ENCODE assay signal across 9 mouse cellular contexts in genomic region chr13:111954520-111954884, GRCm38 (mm10).
DNase-seq lines count a peak whose midpoint lies in the region; ATAC-seq lines count a peak whose summit lies in the region.
"Had no signal": no experiment of that assay in that cellular context is flagged by ENCODE, and none has a peak within 500 bp of the region (broad histone marks: within the 10 kb centered on the region; RNA-seq: fewer than 3 reads in every experiment).

No protein-coding gene starts in this region.

- no peak overlapping the region for H3K4me2 ChIP-seq in neural tube, embryonic 13.5 days
- no peak overlapping the region for H3K4me2 ChIP-seq in neural tube, embryonic 15.5 days

- H3K9ac ChIP-seq in neural tube, embryonic 13.5 days: no peak overlapping the region
- no peak overlapping the region for H3K9ac ChIP-seq in neural tube, embryonic 15.5 days (replicated peaks)
- H3K9ac ChIP-seq: forebrain, embryonic 13.5 days had no signal

- no peak overlapping the region for H3K4me3 ChIP-seq in neural tube, embryonic 13.5 days
- H3K4me3 ChIP-seq in neural tube, embryonic 15.5 days (replicated peaks): no peak overlapping the region
- no peak overlapping the region; the same call in 1 of the 2 replicates for H3K4me3 ChIP-seq in heart, embryonic 10.5 days
- H3K4me3 ChIP-seq: forebrain, embryonic 13.5 days had no signal

- H3K27me3 ChIP-seq in neural tube, embryonic 13.5 days: no peaks in the 10 kb centered on the region
- H3K27me3 ChIP-seq in neural tube, embryonic 15.5 days (replicated peaks): no peaks in the 10 kb centered on the region
- H3K27me3 ChIP-seq in heart, embryonic 10.5 days (ENCODE audit: insufficient read depth, poor library complexity, severe bottlenecking): no peaks in the 10 kb centered on the region
- H3K27me3 ChIP-seq: forebrain, embryonic 13.5 days had no signal

- H3K4me1 ChIP-seq in neural tube, embryonic 13.5 days (replicated peaks): 0 out of 2 replicates have a peak, but pooled peaks cover 4% of the 10 kb centered on the region
- peaks cover 10% of the 10 kb centered on the region for H3K4me1 ChIP-seq in neural tube, embryonic 15.5 days
- peaks cover 25% of the 10 kb centered on the region for H3K4me1 ChIP-seq in heart, embryonic 10.5 days

- H3K36me3 ChIP-seq in neural tube, embryonic 13.5 days: no peaks in the 10 kb centered on the region
- H3K36me3 ChIP-seq in neural tube, embryonic 15.5 days: no peaks in the 10 kb centered on the region
- no peaks in the 10 kb centered on the region for H3K36me3 ChIP-seq in heart, embryonic 10.5 days

- no peak for DNase-seq in heart, embryonic 10.5 days (ENCODE audit: low spot score)
- peak; percentile 64 for DNase-seq in kidney, postnatal 10 days
- DNase-seq in left cerebral cortex, adult 11 months (ENCODE audit: low spot score): no peak
- DNase-seq in thymus, postnatal 25 days: no peak
- no peak for DNase-seq in ovary, adult 18-20 months (ENCODE audit: low spot score)

- WGBS in neural tube, embryonic 13.5 days: 39% methylated on average over 6 of the region's 6 CpGs
- WGBS in neural tube, embryonic 15.5 days: 34% methylated on average over 6 of the region's 6 CpGs
- WGBS in heart, embryonic 10.5 days: 13% methylated on average over 6 of the region's 6 CpGs

- no peak for ATAC-seq in neural tube, embryonic 13.5 days (ENCODE audit: low read depth)
- no peak for ATAC-seq in neural tube, embryonic 15.5 days (ENCODE audit: low FRiP score)
- ATAC-seq: forebrain, embryonic 13.5 days had no signal

- H3K27ac ChIP-seq in neural tube, embryonic 13.5 days (replicated peaks): peak overlapping the region; percentile 14; the same call in 1 of the 2 replicates
- no peak overlapping the region for H3K27ac ChIP-seq in neural tube, embryonic 15.5 days (replicated peaks)
- H3K27ac ChIP-seq in heart, embryonic 10.5 days: peak overlapping the region; percentile 57
- H3K27ac ChIP-seq: forebrain, embryonic 13.5 days; macrophage had no signal

- H3K9me3 ChIP-seq in neural tube, embryonic 13.5 days: no peaks in the 10 kb centered on the region
- no peaks in the 10 kb centered on the region for H3K9me3 ChIP-seq in neural tube, embryonic 15.5 days (replicated peaks)
- H3K9me3 ChIP-seq in heart, embryonic 10.5 days: no peaks in the 10 kb centered on the region
- H3K9me3 ChIP-seq: forebrain, embryonic 13.5 days had no signal
